Mouse (Mus musculus) forelimb bud, embryonic 11.5 days (tissue): Measurements from ENCODE around the gene Rad9b.

Experiments used
- DNase-seq: peaks from one replicate; pipeline ENCODE4 v3.0.0-alpha.2; 2012; ENCODE audit warnings: low read depth, low spot score

The Rad9b gene

GRCm38 (mm10) chr5:122312942-122313684, 40.9 kb downstream of the Rad9b start:
- DNase-seq: no peak

DNA sequence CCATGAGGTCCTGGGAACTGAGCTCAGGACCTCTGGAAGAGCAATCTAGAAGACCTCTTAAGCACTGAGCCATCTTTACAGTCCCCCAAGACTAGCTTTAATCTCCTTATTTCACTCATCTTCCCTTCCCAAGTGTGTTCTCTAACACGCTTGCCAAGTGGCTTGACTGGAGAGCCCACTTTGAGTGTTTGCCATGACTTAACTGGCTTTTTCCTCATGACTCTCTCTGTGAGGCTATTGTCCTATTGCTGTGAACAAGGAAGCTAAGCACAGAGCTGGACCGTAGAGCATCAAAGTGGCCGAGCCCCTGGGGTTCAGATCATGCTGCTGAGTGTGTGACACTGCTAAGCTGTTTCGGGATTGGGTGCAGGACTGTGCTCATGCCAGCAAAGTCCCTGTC, 41.7 kb downstream of the Rad9b start:
- DNase-seq: no peak

DNA sequence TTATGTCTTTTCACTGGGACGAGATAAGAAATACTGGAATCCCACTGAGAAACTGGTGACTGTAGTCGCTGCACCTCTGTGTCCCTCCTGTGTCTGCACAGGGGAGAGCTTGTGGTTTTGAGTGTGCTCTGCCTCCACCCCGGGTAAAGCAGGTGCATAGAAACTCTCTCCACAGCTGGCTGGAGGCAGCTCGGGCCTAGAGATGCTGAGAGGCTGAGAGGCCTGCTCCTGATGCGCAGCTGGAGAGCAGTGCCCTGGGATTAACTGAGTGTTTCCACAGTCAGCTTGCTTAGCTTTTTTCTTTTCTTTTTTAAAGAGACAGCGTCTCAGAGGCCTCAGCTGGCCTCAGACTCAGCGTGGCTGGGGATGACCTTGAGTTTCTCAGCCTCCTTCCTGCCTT, 42.3 kb downstream of the Rad9b start:
- DNase-seq: no peak

- DNase-seq: no peak
Observed at GRCm38 (mm10) chr5:122310699-122311098, 43.3 kb downstream of the Rad9b start.

DNA sequence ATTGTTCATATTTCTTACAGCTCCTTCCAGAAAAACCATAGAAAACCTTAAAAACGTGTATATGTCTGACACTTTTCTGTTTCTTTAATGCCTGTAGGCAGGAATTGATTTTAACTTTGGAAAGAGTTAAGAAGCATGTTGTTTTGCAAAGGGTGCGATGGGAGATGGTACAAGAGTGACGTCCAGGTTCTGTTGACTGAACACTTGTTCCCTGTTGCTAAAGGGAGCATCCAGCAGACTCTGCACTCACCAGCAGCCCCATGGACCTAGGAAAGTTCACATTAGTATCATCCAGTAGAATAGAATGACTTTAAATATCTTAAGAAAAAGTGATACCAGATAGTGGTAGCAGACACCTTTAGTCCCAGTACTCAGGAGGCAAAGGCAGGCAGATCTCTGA, 47.5 kb downstream of the Rad9b start:
- DNase-seq: no peak

- DNase-seq: no peak
Observed at GRCm38 (mm10) chr5:122305472-122305871, 48.6 kb downstream of the Rad9b start.

DNA sequence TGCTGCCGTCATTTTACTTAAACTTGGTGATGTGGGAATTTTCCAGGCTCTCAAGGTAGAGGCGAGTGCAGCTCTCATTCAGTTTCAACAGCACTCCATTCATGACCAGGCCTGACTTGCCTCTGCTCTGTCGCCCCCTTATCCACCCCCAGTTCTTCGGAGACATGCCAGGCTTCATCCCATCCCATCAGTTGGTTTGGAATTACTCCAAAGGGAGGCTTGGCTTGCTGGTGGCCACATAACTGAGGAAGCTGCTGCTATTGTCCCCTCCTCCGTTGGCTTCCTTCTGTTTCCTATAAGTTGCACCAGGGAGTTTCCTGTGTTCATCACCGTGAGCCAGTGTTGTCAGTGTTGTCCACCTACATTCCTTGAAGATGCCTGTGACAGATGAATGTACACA, 49.5 kb downstream of the Rad9b start:
- no peak for DNase-seq

GRCm38 (mm10) chr5:122303937-122304336, 50.1 kb downstream of the Rad9b start:
- DNase-seq: no peak

DNA sequence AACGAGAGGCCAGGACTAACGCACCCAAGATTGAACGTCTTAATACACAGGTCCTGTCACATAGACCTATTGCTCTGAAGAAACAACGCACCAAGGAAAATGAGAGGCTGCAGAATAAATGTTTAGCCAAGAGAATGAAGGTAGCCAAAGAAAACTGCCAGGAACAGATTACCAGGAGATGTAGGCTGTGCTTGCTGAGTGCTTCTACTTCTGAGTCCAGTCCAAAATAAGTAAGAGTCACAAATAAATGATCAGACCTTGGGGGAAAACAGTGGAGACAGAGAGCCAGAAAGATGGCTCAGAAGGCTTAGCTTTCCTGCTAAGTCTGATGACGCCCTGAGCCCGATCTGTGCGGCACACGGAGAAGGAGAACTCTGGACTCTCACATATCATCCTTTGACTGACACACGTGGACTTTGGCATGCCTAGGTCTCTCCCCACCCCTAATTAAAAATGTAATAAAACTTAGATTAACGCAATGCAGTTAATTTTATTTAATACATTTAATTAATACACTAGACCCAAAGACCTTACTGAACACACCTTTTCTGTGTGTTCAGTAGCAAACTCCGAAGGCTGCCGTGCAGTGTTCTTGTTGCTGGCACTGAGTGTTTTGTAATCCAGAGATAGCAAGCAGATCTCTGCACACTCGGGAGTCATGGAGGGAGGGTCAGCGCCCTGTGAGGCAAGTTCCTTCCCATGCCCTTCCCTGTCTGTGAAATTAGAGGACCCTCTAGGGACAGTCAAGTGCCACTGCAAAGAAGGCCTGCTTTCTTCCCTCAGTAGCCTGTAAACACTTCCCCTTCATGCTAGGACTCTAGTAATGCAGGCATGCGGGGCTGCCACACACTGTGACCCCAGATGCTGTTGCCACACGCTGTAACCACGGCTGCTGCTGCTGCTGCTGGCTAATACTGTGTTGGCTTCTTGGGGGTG, 51.0 kb downstream of the Rad9b start:
- no peak for DNase-seq

- DNase-seq: no peak
Observed at GRCm38 (mm10) chr5:122300071-122300518, 53.9 kb downstream of the Rad9b start.

DNA sequence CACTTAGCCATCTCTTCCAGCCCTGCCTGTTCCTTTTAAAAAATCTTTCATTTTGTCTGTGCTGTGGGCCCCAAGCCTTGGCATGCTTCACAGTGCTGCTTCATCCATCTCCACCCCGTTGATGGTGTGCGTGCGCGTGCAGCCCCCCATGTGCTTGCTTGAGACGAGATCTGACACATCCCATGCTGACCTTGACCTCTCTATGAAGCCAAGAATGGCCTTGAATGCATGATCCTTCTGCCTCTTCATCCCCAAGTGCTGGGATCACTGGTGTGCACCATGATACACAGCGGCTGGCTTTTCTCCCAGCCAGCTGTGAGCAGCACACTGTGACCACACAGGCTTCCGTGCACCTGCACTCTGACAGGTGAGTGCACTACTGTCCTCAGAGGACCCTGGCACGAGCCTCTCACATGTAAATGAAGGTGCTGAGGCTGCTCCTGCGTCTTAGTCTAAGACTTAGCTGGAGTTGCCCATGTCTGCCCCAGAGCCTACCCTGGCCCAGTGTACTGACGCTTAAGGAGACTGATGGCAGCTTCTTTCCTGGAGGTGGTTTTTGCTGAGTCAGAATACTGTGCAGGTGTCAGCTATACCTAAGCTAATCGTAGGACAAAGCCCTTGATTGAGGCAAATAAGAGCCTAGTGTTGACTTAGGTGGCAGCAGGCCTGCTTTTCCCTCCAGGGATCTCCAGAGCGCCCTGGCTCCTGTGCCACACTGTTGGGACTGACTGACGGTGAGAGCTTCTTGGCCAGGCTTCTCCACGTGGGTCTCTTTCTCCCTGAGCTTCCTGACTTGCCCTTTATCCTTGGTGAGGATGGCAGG, 58.7 kb downstream of the Rad9b start:
- DNase-seq: no peak

- DNase-seq: no peak
Observed at GRCm38 (mm10) chr5:122294219-122294735, 59.8 kb downstream of the Rad9b start.

- DNase-seq: no peak
Observed at GRCm38 (mm10) chr5:122293131-122293530, 60.9 kb downstream of the Rad9b start.

GRCm38 (mm10) chr5:122291553-122292339, 62.3 kb downstream of the Rad9b start:
- DNase-seq: no peak

GRCm38 (mm10) chr5:122291149-122291548, 62.9 kb downstream of the Rad9b start:
- DNase-seq: no peak

DNA sequence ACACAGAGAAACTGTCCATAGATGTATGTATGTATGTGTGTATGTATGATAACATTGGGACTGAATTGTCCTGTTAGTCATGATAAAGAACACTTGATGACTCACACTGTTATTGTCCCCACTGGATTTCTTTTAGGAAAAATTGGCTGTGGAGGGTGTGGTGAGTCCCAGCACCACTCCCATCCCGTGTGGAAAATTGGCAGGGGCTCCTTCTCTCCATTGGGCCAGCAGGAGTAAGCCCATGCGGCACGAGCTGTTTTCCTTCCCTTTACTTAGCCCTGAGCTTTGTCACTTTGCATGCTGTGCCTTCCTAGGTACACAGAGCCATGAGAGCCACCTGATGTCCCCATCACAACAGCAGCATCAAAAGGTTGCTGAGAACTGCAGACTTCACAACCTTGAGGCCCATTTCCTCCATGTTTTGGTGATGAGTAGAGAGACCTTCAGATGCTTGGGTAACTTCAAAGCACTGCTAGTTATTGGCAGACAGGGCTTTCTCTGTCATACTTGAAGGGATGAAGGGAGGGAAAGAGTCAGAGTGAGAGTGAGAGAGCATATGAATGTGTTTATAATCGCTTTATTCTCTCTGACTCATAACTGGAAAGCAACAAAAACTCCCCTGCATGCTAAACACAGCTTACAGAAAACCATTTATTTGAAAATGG, 65.8 kb downstream of the Rad9b start:
- DNase-seq: no peak

GRCm38 (mm10) chr5:122287026-122287425, 67.0 kb downstream of the Rad9b start:
- no peak for DNase-seq

DNA sequence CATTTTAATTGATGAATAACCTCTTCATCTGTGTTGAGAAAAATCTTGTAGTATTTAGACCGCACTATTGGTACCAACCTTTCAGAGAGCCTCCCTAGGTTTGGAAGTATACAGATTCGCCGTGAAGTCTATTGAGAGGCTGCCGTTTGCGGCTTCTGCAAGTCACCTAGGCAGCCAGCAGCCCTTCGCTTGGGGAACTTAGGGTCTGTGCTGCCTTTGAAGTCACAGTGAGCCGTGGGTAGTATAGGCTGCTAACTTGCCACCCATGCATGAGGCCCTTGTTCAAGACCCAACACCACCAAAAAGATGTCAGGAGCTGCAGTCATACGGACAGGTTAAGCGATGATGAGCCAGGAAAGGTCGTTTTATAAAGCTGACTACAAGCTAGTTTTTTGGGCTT, 67.8 kb downstream of the Rad9b start:
- DNase-seq: no peak

GRCm38 (mm10) chr5:122285767-122286150, 68.3 kb downstream of the Rad9b start:
- no peak for DNase-seq

GRCm38 (mm10) chr5:122285029-122285766, 68.8 kb downstream of the Rad9b start:
- no peak for DNase-seq
